Mouse (Mus musculus): Measurements from ENCODE around the gene Ppa1. TPM values are rescaled to one million over a fixed set of nuclear protein-coding genes. Genes with fewer than 3 reads are reported as not detected.

The Ppa1 gene
- polyA plus RNA-seq, 1 experiment from 2014 or later = 18.5 TPM

GRCm38 (mm10) chr10:61625381-61626257, 22.7 kb upstream of the Ppa1 start:
- WGBS (ENCODE audit: missing documents) = 4% methylated on average over 74 of the region's 74 CpGs
- H3K4me3 ChIP-seq (ENCODE audit: inconsistent target) = no peak overlapping the region
- no peaks in the 10 kb centered on the region for H3K36me3 ChIP-seq (ENCODE audit: inconsistent target)
- no peaks in the 10 kb centered on the region for H3K79me2 ChIP-seq (ENCODE audit: inconsistent target)
- H3K27ac ChIP-seq = no peak overlapping the region

- H3K79me2 ChIP-seq (ENCODE audit: inconsistent target) = no peaks in the 10 kb centered on the region
- no peak overlapping the region for H3K4me3 ChIP-seq (ENCODE audit: inconsistent target)
- no peak overlapping the region for H3K27ac ChIP-seq
- H3K36me3 ChIP-seq (ENCODE audit: inconsistent target) = no peaks in the 10 kb centered on the region
- WGBS (ENCODE audit: missing documents) = 96% methylated on average over 3 of the region's 3 CpGs
Observed at GRCm38 (mm10) chr10:61626551-61626950, 21.8 kb upstream of the Ppa1 start.

DNA sequence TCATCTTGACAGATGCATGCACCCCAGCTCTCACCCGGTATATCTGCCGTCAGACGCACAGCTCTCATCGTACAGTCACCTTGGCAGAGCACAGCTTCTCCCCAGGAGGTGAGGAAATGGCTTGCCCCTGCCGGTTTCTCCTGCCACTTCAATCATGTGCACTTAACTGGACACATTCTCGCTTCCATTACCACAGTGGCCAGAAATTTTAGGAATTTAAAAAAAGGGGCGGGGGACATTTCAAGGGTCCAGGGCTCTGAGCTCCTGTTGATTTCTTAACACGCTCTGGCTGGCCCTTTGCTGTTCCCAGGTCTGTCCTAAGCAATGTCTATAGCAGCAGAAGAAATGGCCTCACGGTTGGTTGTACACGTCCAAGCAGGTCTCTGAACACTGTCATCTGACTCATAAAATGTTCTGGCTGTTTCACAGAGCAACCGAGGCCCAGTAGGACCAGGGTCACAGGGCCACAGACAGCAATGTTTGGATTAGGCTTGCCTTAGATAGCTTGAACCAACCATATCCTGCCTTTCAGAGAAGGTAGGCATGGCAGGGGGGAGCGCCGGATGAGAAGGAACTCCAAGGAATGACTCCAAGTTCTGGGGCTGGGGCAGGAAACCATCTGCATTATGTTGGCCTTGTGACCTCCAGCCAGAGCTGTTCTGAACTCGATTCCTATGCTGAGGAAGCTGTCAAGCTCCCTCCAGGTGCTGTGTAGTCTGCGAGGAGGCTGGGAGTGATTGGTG, 21.0 kb upstream of the Ppa1 start:
- H3K36me3 ChIP-seq (ENCODE audit: inconsistent target) = no peaks in the 10 kb centered on the region
- no peaks in the 10 kb centered on the region for H3K79me2 ChIP-seq (ENCODE audit: inconsistent target)
- no peak overlapping the region for H3K4me3 ChIP-seq (ENCODE audit: inconsistent target)
- H3K27ac ChIP-seq = no peak overlapping the region
- WGBS (ENCODE audit: missing documents) = 93% methylated on average over 15 of the region's 15 CpGs

DNA sequence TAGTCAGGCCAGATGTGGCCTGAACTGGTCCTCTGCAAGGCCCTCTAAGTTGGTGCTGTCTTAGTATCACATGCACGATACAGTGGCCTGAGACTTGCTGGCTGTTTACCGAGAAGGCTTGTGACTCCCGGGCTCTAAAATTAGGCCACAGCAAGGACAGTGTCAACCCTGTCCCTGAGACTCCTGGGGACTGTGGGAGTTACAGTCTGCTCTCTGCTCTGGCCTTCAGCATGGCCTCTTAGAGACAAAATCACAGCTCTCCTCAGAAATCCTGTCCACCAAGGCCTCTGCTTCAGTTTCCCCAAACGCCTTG, 20.5 kb upstream of the Ppa1 start:
- no peaks in the 10 kb centered on the region for H3K36me3 ChIP-seq (ENCODE audit: inconsistent target)
- H3K27ac ChIP-seq = no peak overlapping the region
- no peak overlapping the region for H3K4me3 ChIP-seq (ENCODE audit: inconsistent target)
- no peaks in the 10 kb centered on the region for H3K79me2 ChIP-seq (ENCODE audit: inconsistent target)
- 95% methylated on average over 4 of the region's 4 CpGs for WGBS (ENCODE audit: missing documents)

GRCm38 (mm10) chr10:61632445-61632844, 15.9 kb upstream of the Ppa1 start:
- Histone ChIP-seq H3K27ac (no peak overlapping the region), H3K36me3 (ENCODE audit: inconsistent target) (no peaks in the 10 kb centered on the region), H3K79me2 (ENCODE audit: inconsistent target) (no peaks in the 10 kb centered on the region), H3K4me3 (ENCODE audit: inconsistent target) (no peak overlapping the region)
- 16% methylated on average over 10 of the region's 10 CpGs for WGBS (ENCODE audit: missing documents)

DNA sequence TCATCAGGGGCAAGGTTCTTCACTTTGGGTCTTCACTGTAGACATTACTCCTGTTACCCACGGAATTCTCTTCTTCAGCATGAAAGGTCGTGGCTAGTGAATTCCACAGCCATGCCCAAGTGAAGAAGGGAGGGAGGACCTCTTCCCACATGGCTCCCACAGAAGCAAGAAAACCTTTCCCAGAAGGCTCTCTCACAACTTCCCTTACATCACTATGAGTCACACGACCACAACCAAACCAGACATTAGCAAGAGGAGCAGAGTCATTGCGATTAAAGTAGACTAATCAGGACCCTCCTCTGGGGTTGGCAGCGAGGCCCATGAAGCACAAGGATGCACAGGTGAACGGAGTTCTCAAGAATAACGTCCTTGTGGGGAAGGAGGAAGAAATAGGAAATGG, 11.3 kb upstream of the Ppa1 start:
- no peak overlapping the region for H3K4me3 ChIP-seq (ENCODE audit: inconsistent target)

DNA sequence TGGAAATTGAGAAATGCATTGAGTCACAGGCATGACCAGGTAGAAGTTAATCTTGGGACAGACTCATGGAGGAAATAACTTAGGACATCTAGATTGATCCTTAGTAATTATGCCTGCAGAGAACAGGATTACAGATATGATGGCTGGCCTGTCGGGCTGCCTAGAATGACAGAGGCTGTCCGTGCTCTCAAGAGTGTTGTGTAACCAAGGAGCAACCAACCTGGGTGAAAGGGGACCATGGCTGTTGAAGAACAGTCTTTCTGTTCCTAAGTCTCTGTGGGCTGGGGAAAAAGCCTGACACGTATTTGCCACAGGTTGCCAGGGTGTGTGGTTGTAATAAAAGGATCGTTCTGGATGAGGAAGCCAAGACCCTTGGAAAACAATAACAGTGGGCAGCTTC, 8.0 kb upstream of the Ppa1 start:
- Histone ChIP-seq H3K4me3 (ENCODE audit: inconsistent target) (no peak overlapping the region), H3K79me2 (ENCODE audit: inconsistent target) (no peaks in the 10 kb centered on the region), H3K36me3 (ENCODE audit: inconsistent target) (no peaks in the 10 kb centered on the region), H3K27ac (no peak overlapping the region)
- WGBS (ENCODE audit: missing documents) = 82% methylated on average over 4 of the region's 4 CpGs

More for the DNA sequence above, 11.3 kb upstream of the Ppa1 start:
- Histone ChIP-seq H3K79me2 (ENCODE audit: inconsistent target) (no peaks in the 10 kb centered on the region), H3K27ac (no peak overlapping the region), H3K36me3 (ENCODE audit: inconsistent target) (no peaks in the 10 kb centered on the region)
- WGBS (ENCODE audit: missing documents) = 68% methylated on average over 7 of the region's 7 CpGs

GRCm38 (mm10) chr10:61646557-61646956, 1.8 kb upstream of the Ppa1 start:
- Histone ChIP-seq H3K79me2 (ENCODE audit: inconsistent target) (no peaks in the 10 kb centered on the region), H3K27ac (no peak overlapping the region), H3K4me3 (ENCODE audit: inconsistent target) (no peak overlapping the region), H3K36me3 (ENCODE audit: inconsistent target) (no peaks in the 10 kb centered on the region)
- 99% methylated on average over 7 of the region's 7 CpGs for WGBS (ENCODE audit: missing documents)

DNA sequence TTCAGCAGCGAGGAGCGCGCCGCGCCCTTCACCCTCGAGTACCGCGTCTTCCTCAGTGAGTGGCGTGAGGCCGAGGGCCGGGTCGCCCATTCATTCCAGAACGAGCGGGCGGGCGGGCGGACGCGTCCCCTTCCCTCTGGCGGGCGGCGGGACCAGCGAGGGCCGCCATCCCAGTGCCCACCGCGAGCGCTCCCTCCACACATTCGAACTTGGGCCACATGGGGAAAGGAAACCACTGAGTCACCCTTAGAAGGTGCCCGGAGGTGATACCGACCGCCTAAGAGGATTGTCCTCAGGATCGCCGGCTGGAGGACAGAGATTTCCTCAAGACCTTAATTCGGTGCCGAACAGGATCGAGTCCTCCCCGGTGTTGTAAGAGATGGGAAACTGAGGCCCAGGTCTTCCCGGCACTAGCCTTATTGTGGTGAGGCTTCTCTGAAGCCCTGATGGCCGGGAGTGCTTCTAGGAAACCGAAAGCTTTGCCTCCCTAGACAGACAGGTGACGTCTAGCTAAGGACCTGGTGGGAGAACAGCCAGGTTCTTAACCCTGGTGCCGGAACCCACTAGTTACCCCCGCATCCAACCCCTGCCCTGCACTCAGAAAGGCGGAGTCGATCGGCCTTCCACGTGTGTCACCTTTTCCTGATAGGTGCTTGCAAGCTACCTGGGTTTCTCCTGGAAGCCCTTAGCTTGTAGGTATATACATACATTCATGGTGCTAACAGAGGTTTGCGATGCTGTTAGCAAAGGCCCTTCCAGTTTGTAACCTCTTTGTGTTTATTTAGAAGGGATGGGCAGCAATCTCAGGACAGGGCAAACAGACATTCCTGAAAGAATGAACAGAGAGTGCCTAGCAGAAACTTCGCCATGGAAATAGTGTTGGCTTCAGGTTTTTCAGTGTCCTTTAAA, 639 bp downstream of the Ppa1 start:
- Histone ChIP-seq H3K36me3 (ENCODE audit: inconsistent target) (no peaks in the 10 kb centered on the region), H3K4me3 (ENCODE audit: inconsistent target) (peak overlapping the region; percentile 81), H3K79me2 (ENCODE audit: inconsistent target) (no peaks in the 10 kb centered on the region), H3K27ac (no peak overlapping the region)
- WGBS (ENCODE audit: missing documents) = 3% methylated on average over 47 of the region's 49 CpGs

DNA sequence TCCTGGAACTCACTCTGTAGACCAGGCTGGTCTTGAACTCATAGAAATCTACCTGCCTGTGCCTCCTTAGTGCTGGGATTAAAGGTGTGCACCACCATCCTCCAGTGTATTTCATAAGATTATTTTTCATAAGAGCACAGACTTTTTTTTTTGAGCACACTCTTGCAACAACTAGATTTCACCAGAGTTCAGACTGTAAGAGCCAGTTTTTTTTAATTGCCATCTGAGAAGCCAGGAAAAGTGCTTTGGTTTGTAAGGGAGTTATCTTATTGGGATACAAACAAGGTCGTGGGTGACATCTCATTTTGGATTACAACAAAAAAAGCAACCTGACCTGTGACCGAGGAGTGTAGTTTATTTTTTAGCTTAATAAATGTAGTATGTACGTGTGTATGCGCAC, 5.8 kb downstream of the Ppa1 start:
- 93% methylated on average over 4 of the region's 4 CpGs for WGBS (ENCODE audit: missing documents)
- no peaks in the 10 kb centered on the region for H3K79me2 ChIP-seq (ENCODE audit: inconsistent target)
- H3K4me3 ChIP-seq (ENCODE audit: inconsistent target) = no peak overlapping the region
- H3K36me3 ChIP-seq (ENCODE audit: inconsistent target) = no peaks in the 10 kb centered on the region
- H3K27ac ChIP-seq = no peak overlapping the region

- H3K79me2 ChIP-seq (ENCODE audit: inconsistent target) = no peaks in the 10 kb centered on the region
- no peaks in the 10 kb centered on the region for H3K36me3 ChIP-seq (ENCODE audit: inconsistent target)
- H3K4me3 ChIP-seq (ENCODE audit: inconsistent target) = no peak overlapping the region
- WGBS (ENCODE audit: missing documents) = 46% methylated on average over 7 of the region's 7 CpGs
- no peak overlapping the region for H3K27ac ChIP-seq
Observed at GRCm38 (mm10) chr10:61654691-61655090, 6.3 kb downstream of the Ppa1 start.

GRCm38 (mm10) chr10:61655188-61655587, 6.8 kb downstream of the Ppa1 start:
- Histone ChIP-seq H3K4me3 (ENCODE audit: inconsistent target) (no peak overlapping the region), H3K79me2 (ENCODE audit: inconsistent target) (no peaks in the 10 kb centered on the region), H3K36me3 (ENCODE audit: inconsistent target) (no peaks in the 10 kb centered on the region), H3K27ac (no peak overlapping the region)
- 90% methylated on average over 3 of the region's 3 CpGs for WGBS (ENCODE audit: missing documents)

DNA sequence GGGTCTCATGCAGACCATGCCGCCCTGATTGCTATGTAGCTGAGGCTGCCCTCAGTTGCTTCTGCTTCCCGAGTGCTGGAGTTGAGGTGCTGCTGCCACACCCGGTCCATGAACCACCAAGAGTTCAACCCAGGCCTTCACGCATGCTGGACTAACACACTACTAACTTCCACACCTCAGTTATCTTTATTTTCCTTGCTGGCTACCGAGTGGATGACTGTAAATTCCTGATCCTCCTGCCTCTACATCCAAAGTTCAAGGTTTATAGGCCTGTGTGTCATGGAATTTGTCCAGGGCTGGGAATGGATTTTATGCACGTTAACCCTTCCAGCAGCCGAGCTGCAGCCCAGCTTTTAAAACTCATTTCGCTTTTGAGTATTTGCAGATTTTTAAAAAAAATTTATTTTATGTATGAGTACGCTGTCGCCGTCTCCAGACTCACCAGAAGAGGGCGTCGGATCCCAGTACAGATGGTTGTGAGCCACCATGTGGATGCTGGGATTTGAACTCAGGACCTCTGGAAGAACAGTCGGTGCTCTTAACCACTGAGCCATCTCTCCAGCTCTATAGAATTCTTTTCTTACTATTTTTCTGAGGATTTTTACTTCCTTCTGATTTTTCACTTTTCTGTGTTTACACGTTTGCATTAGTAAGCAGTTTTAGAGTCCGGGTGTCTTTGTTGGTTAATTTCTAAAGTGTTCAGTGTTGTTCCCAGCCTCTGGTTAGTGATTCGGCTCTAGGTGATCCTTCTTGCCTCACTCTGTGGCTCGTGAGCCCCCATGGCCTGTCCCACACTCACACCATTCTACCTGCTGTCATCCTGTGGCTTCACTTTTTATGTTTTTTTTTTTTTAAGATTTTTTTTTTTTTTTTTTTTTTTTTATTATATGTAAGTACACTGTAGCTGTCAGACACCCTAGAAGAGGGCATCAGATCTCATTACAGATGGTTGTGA, 8.9 kb downstream of the Ppa1 start:
- Histone ChIP-seq H3K79me2 (ENCODE audit: inconsistent target) (no peaks in the 10 kb centered on the region), H3K27ac (no peak overlapping the region), H3K36me3 (ENCODE audit: inconsistent target) (no peaks in the 10 kb centered on the region), H3K4me3 (ENCODE audit: inconsistent target) (no peak overlapping the region)
- 93% methylated on average over 18 of the region's 18 CpGs for WGBS (ENCODE audit: missing documents)

- Histone ChIP-seq H3K4me3 (ENCODE audit: inconsistent target) (no peak overlapping the region), H3K79me2 (ENCODE audit: inconsistent target) (no peaks in the 10 kb centered on the region), H3K36me3 (ENCODE audit: inconsistent target) (no peaks in the 10 kb centered on the region), H3K27ac (no peak overlapping the region)
- WGBS (ENCODE audit: missing documents) = 100% methylated on average over 1 of the region's 4 CpGs
Observed at GRCm38 (mm10) chr10:61657985-61658384, 9.6 kb downstream of the Ppa1 start.

Data from macrophage (primary cell).